Mouse (Mus musculus) frontal cortex, adult (tissue): ENCODE measurements at regions not wholly inside any gene's neighbourhood (a gene's known extent, or its start where the extent isn't known, plus 50 kb on each side); places are given as distances from the start of the nearest gene placed in this dataset.

ENCODE experiments used
- ATAC-seq: cut with Nextera tagmentation; 2 replicates; pipeline ENCODE4 v1.9.2; 2017; ENCODE audit warnings: mild to moderate bottlenecking, moderate library complexity, mixed read lengths; ENCODE audit not compliant: low TSS enrichment

DNA sequence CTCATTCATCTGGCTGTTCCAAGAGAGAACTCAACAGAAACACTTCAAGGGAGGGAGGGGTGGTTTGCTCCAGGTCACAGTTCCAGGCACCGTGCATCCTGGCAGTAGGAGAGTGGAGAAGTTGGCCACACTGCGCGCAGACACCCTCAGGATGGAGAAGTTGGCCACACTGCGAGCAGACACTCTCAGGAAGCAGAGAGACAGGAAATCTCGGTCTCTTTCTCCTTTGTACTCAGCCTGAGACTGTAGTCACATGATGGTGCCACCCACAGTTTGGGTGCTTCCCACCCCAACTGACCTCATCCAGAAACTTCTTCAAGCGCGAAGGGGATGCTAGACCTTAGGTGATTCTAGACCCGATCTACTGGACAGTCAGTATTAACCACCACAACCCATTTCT lies 170.4 kb downstream of the Bcl11b start:
- ATAC-seq = no peak

DNA sequence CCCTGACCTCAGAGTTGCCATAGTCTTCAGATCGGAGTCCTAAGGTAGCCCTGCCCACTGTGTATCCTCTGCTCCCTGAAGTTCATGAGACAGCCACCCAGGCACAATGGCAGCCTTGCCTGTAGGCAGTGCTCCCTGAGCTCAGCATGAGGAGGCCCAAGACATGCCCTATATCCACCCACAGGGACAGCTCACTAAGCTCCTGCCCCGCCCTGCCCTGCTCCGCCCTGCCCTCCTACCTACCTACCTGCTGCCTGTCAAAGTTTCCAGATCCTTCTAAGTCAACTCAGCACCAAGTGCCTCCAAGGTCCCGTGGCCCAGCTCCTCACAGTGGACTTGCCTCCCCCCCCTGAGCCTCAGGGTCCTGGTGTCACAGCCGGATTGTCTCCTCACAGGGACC lies 168.9 kb downstream of the Bcl11b start:
- no peak for ATAC-seq

DNA sequence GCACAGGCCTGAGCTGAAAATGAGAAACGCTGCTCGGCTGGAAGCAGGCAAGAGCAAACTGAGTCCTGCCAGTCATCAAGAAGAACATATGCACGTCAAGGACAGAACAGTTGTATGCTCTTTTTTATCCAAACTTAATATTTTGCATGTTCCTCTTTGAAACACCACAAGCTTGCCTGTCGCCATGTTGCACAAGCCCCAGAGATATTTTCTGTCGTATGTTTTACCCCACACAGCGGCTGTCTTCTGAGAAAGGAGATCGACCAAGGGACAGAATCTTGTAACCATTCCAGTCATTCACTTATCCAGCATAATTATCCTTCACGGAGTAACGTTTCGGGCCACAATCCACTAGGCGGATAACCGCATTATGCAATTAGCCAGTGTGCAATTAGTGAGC lies 165.7 kb downstream of the Bcl11b start:
- no peak for ATAC-seq

DNA sequence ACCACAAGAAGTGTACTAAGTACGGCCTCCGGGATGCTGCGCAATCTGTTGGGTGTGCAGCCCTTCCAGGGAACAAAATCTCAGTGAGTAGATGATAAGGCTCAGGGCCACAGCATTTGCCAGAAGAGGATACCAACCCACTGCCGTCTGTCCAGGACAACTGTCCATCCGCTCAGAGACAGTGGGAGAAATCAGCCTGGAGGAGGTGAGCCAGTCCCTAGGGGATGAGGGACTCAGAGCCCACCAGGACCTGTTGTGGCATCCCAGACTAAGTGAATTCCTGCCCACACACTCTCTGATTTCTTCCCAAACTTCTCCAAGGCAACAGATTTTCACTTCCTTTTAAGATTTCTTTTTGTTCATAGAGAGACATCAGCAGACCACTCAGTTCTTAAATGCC lies 158.8 kb downstream of the Bcl11b start:
- no peak for ATAC-seq

DNA sequence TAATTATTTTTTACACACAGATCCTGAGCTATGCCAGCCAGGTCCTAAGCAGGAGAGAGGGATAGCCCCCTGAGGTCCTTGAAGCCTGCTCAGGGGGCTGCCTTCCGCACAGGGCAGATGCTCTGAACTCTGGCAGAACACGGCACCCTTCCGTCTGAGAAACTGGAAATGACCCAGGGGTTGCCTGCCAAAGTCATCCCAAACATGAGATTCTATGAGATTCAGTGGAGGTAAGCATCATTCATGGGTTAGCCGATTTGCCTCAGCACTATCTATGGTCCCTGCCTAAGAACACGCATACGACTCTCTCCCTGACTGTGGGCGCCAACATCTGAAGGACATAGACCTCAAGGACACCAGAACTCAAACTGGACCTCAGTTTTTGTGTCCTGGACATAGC lies 152.8 kb downstream of the Bcl11b start:
- no peak for ATAC-seq

DNA sequence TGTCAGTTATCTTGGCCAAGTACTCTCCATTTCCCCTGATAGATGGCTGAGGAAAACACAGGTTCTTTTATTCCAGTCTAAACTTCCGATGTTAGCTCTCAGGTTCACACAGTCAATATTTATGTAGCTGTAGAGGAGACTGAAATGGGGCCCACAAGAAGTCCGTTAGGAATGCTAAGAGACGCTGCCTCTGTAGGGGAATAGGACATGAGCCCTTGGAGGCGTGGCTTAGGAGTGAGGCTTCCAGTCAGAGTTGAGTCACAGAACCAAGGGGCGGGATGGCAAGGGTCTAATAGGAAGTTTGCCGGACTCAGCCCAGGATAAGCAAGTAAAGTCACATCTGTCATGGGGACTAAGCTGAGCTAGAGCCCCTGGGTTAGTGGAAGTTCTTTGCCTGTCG lies 150.5 kb downstream of the Bcl11b start:
- no peak for ATAC-seq

DNA sequence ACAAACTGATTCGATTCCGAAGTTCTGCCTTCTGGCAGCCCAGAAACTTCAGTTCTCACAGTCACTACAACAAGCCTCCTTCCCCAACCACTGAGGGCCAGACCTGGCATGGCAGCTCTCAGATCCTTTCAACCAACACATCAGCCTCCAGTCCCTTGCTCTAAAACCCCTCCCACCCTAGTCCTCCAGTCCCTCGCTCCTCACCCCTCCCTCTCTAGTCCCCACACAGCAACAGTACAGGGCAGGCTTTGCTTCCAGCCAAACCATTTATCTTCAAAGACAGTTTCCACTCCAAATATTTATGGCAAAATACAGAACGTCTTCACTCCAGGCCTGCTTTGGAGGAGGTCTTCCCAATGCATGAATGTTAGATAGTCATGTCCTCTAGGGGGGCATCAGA lies 147.9 kb downstream of the Bcl11b start:
- ATAC-seq = no peak

DNA sequence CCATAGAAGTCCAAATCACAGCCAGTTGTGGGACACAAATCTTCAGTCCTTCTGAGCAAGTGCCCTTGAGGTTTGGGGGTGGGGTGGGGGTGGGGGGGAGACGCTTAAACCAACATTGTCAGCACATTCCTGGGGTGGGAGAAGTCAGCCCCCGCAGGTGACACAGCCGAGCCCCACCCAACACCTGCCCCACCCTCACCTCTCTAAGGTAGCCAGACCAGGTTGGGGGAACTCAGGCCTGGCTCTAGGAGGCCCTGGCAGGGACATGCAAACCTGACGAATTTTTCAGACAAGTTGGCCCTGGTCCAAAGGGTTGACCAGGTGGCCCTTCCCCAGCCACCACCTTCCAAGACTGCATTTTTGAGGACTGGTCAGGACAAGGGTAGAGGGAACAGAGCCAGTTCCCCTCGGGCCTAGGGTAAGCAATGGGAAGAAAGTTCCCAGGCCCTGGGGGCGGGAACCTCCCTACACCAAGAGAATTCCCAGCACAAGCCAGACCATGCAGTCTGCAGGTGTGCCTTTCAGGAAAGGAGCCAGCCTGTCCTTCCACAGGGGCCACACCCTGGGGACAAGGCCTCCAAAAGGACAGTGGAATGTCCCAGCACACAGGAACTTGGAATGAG lies 146.9 kb downstream of the Bcl11b start:
- ATAC-seq = no peak

DNA sequence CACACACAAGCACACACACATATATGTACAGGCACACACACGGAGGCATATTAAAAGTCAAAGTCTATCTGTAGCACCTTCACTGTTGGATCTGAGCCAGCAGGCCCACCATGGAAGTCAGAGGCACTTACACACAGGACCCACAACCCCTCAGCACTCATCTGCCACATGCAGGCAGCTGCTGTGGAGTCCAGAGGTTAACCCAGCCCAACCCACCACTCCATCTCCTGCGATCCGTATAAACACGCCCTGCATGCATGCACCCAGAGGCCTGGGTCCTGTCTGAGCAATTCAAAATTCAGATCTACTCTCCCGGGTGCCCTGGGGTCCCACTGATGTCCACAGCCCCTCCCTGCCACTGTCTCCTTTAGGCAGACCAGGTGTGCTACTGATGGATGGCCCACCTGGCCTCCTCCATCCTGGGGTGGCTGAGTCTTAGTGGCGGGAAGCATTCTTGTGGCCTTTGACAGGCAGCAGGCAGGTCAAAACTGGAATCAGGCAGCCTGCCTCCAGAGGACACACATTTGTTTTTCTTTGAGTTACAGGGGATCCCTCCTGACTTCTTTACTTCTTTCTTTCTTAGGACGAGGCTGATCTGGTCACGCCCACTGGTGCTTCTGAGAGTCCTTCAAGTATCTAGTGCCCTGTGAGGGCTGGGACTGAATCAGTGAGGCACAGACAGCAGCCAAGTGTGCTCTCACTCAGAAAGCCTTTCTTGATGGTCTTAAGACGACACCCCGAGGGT lies 144.7 kb downstream of the Bcl11b start:
- no peak for ATAC-seq

DNA sequence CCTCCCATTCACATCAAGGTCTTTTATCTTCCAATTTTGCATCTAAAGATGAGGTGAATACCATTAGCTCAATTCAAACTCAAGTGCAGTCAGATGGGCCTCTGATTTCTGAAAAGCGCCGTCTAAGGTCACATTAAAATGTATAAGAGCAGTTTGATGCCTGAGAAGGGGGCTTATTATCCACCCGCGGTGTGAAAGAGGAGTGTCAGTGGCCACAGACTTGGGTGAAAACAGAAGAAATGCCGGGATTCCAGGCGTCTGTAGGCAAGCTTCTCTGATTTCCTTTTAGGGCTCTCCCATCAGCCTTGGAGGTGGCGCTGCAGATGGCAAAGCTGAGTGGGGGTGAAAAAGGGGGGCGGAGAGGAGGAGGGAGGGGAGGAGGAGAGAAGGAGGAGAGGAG lies 143.7 kb downstream of the Bcl11b start:
- no peak for ATAC-seq

DNA sequence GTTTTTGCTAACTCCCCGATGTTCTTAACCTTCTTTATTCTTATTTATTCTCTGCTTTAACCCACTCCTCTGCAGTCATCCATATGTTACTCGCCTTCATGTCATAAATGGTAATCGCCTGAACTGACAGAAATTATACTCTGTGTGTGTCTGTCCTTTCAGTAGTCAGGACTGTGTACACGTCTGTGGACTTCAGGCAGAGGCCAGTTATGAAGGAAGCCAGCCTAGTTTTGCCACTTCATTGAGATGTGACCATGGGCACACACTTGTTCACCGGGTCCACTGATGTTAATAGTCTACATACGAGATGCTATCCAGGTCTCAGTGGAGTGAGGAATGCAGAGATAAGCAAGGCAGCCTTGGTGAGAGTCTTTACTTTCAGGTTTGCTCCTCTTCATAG lies 143.0 kb downstream of the Bcl11b start:
- ATAC-seq = no peak
